Mouse (Mus musculus) adrenal gland, postnatal 14 days (tissue): ENCODE data around the gene Zfp592. TPM values are rescaled to one million over a fixed set of nuclear protein-coding genes. Genes with fewer than 3 reads are reported as not detected.
A peak's percentile ranks its signal among the peaks of the same experiment; 100 is the strongest.

ENCODE experiments used
- DNase-seq: peaks from one replicate; pipeline ENCODE4 v3.0.0; 2021; ENCODE audit warnings: mixed read lengths
- total RNA-seq: library from RNA; stranded (reverse); gene quantifications from 2 replicates; pipeline ENCODE4 v1.2.3, GENCODE M21; 2021

Zfp592 gene
- total RNA-seq, 1 experiment from 2014 or later: 32.5 TPM

DNA sequence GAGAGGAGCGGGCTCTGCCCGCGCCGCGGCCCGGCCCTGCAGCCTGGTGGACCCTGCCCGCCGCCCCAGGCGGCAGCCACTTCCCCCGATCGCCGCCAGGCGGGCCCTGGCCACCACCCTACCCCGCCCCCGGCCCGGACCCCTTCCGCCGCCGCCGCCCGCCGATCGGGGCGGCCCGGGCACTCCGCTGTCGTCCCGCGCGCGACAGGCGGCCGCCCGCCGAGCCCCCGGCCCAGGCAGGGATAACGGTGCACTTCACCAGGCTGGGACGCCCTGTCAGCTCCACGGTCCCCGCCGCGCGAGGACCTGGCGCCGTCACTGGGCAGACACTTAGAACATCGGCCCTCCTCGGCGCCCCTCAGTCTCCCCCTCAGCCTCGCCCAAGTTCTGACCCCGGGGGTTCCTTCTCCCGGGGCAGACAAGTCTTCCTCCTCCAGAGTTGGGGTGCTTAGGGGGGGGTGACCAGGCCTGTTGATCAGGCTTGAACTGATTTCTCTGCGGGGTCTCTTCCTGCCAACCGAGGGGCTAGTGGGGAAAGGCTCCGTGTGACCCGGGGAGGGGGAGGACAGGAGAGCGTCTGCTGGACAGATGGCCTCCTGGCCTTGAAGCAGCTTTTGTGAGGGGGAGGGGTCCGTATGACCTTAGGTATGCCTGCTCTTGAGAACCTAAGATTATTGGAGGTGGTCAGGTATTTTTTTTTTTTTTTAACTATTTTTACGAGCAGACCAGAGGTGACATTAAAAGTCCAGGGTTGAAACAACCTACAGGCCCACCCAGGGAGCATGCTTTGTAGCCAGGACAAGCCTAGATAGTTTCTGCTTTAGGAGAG lies 567 bp downstream of the Zfp592 start:
- DNase-seq: peak; percentile 80

DNA sequence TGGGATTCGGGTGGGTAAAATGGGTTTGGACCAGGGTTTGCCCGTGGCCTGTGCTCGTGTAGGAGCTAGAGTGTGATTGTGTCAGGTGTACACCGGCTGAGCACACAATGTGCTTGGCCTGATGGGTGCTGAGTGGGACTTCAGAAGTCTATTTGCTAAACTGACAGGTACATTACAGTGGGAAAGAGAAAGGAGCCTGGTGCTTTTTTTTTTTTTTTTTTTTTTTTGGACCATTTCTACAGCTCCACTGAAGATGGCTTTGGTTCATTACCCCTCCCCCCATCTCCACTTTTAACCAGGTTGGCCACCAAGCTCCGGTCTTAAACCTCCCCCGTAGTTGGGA lies 1.2 kb downstream of the Zfp592 start:
- peak; percentile 25 for DNase-seq

DNA sequence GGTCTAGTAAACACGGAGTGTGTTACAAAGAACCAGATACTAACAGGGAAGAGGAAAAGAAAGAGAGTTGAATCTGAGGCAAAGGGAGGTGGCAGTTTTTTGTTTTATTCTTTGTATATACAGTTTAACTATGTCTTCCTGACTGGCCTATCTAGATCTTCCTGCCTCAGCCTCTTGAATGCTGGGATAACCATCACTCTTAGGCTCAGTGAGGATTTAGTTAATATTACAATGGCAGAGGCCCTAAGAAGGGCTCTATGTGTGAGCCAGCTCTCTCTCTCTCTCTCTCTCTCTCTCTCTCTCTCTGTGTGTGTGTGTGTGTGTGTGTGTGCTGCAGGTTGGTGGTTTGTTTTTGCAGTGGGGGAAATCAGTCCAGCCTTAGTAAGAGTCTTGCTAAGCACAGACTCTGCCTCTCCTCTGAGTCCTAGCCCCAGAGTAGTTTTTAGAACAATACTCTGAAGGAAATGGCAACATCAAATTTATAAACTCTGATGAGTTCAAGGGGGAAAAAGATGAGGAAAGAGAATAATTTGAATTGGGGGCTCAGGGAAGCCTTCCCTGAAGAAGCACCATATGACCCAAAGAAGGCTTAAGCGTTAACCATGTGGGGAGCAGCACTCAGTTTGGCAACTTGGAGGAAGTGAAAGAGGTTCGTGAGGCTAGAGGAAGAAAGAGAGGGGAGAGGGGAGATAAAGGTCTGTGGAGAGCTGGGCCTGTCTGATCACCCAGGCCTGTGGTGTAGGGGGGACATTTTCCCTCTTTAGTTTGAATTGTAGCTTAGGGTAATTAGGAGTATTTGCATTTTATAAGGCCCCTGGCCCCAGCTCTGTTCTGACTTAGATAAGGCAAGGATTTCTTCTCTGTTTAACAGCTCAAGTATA lies 2.0 kb downstream of the Zfp592 start:
- no peak for DNase-seq

DNA sequence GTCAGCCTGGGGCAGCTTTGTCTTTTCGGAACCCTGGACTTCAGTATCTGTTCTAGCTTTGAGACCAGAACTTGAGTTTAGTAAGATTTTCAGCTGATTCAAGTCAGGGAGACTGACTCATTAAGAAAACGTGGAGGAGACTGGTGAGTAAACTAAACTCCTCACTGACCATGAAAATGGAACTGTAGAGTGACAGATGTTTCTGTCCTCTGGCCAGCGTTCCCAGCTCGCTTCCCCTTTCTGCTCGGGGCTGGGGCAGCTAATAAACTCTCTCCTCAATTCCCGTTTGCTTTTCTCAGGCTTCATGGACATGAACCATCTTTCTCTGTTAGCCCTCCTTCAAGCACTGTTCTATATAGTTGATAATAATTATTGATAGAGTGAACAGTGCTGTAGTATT lies 4.3 kb downstream of the Zfp592 start:
- DNase-seq: peak; percentile 59

DNA sequence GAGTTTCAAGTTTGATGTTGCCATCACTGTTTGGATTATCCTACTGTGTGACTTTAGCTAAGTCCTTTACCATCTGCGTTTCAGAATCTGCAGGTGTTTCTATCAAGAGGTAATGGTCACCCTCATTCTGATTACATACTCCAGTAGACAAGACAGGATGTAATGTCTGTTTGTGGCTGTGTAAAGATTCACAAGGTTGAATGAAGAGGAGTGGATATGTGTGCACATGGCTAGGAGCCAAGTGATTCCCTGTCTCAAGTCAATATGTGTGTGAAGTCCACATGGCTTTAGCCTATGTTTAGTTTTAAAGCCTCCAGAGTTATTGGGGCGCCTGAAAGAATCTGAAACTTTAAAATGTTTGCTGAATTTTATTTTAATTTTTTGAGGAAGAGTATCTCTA lies 6.1 kb downstream of the Zfp592 start:
- no peak for DNase-seq

DNA sequence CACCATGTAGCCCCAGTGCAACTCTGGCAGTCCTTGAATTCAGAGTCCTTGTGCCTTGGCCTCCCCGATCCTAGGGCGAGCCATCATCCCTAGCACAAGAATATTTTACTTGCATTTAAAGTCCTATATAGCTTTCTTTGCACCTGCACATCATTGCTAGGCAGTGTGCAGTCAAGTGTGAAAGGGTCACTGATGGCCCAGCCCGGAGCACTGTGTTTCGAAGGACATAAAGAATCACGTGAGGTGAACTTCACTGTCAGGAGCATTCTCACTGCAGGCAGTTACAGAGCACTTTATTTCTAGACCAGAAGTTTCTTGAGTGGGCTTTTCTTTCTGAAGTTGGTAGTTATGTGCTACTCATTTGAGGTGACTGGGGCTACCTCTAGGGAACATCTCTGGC lies 8.4 kb downstream of the Zfp592 start:
- no peak for DNase-seq

DNA sequence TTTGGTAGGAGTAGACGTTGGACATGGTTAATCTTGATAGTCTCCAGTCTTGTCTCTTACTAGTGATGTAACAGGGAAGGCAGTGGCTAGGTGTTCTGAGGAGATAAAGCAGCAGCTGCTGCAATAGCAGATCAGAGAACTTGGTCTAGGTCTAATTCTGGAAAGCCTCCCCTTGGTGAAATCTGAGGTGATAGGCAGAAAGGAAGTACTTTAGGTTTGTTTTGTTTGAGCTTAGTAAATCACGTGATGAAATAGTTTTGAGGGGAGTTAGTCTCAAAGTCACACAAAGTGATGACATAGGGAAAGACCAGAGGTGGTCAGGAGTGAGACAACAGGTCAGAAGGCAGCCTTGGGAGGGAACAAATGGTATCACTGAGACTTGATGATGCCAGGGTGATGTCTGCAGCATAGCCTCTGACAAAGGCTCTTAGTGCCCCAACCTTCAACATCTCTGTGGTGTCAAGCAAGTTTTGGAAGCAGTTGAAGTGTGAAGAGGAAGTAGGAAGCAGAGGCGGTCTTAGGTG lies 11.1 kb downstream of the Zfp592 start:
- no peak for DNase-seq

DNA sequence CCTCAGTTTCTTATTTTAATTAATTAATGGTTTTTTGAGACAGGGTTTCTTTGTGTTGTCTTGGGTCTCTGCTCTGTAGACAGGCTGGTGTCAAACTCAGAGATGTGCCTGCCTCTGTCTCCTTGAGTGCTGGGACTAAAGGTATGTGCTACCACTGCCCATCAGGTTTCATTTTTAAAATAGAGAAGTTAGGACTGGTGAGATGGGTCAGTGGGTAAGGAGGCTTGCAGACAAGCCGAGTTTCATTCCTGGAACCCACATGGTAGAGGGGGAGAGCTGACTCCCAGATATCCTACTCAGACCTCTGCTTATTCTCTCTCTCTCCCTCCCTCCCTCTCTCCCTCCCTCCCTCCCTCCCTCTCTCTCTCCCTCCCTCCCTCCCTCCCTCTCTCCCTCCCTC lies 12.5 kb downstream of the Zfp592 start:
- DNase-seq: no peak

DNA sequence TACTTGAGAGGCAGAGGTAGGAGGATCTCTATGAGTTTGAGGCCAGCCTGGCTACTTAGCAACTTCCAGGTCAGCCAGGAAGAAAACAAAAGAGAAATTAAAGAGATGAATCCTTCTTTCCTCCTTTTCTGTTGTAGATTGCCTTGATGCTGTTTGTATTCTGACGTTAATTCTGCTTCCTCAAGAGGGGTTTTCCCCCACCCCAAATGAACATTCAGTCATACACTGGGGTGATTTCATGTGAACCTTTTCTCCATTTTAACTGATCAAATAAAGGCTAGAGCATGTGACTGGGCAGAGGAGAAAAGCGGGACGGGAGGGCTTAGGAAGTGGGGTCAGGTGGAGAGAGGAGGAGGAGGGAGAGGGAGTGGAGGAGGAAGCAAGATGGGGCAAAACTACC lies 14.8 kb downstream of the Zfp592 start:
- DNase-seq: no peak

DNA sequence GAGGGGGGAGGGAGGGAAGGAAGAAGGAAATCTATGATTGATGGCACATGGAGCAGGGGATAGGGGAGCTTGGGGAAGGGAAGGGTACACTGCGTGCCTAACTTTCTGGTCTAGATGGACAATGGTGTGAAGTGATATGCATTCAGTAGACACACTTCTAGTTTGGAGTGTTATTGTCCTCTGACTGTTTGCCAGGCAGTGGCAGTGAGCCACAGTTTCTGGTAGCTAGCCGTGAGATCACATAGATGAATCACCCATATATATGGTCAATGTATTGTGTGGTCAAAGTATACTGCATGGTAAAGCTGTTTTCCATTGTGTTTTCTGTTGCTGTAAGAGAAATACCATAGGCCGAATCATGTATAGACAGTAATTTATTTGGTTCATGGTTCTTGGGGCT lies 18.1 kb downstream of the Zfp592 start:
- DNase-seq: no peak

DNA sequence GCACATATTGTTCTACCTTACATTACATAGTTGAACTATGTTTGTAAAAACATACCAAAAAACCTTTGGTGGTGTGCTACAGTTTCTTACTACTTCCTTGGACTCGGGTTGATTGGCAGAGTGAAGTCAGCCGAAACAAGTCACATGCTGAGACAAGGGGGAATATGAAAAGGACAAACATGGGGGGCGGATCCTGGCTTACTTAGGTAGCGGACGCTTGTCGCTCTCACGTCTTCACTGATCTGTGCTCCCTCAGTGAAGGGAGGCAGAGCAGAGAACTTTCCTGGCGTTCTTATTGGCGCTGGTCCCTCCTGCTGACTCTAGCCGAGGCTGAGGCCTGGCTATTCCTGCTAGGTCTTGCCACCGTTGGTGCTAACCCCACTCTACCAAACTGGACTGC lies 26.8 kb downstream of the Zfp592 start:
- DNase-seq: no peak

DNA sequence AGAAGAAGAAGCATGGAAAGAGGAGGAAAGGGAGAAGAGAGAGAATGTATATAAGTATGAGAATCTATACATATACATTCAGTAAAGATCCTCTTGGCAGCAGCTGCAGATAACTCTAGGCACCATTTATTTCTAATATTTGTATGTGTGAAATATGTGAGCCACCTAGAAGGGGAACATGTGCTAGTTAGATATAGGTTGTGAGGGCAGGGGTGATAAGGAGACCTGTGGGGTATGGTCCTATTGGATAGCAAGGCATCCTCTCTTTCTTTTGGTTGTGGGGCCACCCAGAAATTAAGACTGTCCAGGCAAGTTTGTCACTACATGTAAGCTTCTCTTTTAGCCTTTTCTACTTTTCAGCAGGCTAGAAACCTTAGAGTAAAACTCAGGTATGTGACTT lies 29.2 kb downstream of the Zfp592 start:
- no peak for DNase-seq

DNA sequence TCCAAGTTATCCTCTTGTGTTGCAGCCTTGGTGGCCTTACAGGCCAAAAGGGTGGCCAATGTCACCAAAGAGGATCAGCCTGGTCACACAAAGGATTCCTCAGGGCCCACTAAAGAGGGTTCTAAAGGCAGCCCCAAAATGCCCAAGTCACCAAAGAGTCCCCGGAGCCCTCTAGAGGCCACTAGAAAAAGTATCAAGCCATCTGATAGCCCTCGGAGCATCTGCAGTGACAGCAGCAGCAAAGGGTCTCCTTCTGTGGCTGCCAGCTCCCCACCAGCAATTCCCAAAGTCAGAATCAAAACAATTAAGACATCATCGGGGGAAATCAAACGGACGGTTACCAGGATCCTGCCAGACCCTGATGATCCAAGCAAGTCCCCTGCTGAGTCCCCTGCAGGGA lies 30.6 kb downstream of the Zfp592 start:
- no peak for DNase-seq

DNA sequence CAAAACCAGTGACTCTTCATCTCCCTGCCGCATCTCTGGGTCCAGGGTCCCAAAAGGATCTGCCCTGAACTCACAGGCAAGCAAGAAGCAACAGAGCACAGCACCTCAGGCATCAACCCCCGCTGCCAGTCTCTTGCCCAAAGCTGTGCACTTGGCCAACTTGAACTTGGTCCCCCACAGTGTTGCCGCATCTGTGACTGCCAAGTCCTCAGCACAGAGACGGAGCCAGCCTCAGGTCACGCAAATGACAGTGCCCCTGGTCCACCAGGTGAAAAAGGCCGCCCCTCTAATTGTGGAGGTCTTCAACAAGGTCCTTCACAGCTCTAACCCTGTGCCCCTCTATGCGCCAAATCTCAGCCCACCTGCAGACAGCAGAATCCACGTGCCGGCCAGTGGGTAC lies 31.2 kb downstream of the Zfp592 start:
- no peak for DNase-seq

DNA sequence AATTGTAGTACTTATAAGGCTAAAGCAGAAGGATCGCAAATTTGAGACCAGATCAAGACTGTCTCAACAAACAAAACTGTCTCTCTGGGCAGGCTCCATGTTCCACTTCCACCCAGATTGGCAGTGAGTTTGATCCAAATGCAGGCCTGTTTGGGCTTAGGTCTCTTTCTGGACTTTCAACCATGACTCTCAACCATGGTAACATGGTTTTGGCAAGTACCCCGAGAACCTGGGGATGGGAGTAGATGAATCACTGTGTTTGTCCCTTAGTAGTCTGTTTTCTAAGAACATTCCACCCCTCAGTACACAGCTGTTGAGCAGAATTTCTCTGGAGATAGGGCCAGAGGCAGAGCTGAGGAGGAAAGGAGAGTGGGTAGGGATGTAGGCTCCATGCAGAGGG lies 32.3 kb downstream of the Zfp592 start:
- DNase-seq: no peak

DNA sequence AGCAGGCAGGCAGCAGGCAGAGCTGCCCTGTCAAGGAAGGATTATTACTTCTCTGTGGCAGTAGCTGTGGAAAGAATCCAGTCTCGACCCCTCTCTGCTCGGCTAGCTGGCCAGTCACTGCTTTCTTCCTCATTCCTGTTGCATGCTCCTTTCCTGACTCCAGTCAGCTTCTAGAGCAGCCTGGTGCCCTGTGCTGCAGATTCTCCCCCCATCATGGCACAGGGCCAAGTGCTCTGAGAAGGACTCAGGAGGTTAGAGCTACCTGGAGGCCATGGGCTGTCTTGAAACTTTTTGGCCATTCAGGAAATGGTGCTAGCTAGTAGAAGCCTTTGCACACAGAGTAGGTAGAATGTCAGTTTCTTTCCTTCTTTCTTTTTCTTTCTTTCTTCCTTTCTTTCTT lies 46.2 kb downstream of the Zfp592 start:
- DNase-seq: no peak

DNA sequence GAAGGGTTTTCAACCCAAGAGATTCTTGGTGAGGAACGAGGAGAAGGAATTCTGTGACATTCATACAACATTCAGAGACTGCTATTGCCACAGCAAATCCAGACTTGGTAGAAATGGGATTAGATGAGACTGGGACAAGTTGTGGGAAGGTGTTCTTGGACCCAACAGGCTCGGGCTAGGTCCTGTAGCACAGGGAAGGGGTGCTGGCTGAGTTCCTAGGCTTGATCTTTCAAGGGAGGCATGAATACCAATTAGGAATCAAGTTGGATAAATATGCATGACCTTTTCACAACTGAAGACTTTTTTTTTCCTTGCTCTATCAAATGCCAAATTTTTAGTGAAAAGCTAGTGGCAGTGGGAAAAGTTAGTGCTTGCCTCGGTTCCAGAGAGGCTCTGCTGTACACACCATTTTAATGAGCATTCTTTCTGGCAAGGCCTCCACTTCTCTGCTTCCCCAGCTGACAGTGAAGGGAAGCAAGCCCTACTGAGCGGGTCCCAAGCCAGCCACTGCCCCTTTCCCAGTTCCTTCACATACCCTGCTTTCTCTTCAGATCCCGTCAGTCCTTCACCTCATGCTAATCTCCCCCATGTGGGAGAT lies 49.6 kb downstream of the Zfp592 start:
- DNase-seq: no peak

DNA sequence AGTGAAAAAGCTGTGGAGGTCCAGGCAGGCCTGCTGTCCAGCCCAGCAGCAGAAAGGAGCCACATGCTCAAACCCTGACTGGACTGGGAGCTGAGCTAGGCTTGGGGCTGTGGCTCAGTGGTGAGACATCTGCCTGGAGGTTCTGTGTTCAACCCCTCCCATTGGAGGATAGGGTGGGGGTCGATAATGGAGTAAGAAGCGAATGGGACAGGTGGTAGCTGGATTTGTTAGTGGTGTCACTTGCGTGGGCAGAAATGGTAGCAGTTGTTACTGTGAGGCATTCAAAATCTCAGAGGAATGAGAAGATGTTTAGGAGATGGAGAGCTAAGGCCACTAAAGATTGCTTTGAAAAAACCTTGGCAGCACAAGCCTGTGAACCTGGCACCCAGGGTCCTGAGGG lies 54.4 kb downstream of the Zfp592 start:
- DNase-seq: no peak

DNA sequence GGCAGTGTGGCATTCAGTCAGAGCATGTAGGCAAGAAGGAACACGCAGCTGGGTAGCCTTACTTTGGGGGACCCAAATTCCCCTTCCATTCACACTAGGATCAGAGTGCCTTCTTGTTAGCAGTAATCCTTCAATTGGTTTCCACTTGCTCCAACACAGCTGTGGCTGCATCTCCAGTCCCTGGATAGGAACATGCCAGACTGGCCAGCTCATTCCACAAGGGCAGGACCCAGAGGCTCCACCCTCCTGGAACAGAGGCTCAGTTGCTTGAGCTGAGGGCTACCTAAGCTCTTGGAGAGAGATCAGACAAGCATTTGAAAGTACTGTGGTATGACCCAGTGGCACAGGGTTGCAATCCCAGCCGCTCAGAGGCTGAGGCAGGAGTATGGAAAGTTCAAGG lies 55.0 kb downstream of the Zfp592 start:
- DNase-seq: peak; percentile 66

DNA sequence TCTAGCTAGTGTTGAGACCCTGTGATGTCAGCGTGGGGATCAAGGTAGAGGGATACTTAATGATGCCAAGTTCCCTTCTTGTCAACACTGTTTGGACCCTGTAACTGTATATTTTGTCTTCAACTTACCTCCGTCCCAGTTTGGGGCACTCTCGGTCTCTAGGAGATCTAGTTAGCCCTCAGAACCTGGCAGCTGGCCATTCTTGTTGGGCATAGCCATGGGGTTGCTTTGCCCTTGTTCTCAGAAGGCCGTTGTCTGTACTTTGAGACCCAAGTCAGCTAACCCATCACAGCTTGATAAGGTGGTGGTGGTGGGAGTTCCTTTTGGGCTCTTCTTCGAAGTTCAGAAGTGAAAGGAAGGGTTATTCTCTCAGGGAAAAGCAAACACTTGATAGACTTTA lies 56.5 kb downstream of the Zfp592 start:
- DNase-seq: no peak

DNA sequence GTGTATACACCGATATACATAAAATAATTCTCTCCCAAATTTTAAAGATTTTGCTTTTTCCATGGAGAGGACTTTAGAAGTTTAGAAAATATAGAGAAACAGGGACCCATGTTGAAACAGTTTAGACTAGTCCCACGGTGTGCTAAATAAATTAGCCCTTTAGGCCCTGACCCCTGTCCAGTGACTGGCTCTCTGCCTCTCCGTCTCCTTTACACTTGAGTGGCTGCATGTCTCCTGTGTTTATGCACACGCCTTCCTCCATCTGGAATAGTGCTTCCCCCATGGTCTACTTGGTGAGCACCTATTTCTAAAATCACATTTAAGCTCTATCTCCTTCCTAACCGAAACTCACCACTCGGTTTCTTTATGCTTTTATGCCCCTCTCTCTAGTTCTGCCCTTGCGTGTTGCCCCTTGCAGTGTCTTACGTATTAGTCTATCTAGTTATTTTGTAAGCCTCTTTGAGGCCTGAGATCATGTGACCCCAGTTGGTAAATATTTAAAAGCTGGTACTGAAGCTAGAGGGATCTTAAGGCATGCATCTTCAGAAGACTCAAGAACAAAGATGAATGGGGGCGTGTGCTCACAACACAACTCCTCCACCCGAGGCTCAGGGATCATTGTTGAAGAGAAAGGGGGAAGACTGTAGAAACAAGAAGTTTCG lies 62.4 kb downstream of the Zfp592 start:
- no peak for DNase-seq

DNA sequence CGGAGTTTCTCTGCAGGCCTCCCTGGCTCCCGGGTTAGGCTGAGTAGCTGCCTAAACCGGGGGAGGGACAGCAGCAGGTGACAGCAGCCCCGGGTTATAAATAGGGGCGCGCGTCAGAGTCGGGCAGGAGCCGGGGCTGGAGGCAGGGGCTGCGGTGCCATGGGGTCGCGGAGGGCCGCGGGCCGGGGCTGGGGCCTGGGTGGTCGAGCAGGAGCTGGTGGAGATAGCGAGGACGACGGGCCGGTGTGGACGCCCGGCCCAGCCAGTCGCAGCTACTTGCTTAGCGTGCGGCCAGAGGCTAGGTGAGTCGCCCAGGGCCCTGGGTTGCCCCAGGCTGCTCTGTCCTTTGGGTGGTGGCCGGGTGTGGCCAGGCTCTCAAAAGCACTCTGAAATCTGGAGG lies 64.0 kb downstream of the Zfp592 start, which contains the start of gene Alpk3:
Gene Alpk3 (plus strand): TSS at position 130 of the 400 bp plus-strand sequence.
- DNase-seq: peak; percentile 28
